Mouse (Mus musculus) c-Kit-positive CD71-negative TER-119-negative erythroid progenitor cells, embryonic 14.5 days (primary cell): Measurements from ENCODE around the gene Hrh1.

ENCODE experiments used
- DNase-seq: peaks from one replicate; pipeline ENCODE4 v3.0.0-alpha.2; 2013; ENCODE audit warnings: low read depth

Hrh1 gene

DNA sequence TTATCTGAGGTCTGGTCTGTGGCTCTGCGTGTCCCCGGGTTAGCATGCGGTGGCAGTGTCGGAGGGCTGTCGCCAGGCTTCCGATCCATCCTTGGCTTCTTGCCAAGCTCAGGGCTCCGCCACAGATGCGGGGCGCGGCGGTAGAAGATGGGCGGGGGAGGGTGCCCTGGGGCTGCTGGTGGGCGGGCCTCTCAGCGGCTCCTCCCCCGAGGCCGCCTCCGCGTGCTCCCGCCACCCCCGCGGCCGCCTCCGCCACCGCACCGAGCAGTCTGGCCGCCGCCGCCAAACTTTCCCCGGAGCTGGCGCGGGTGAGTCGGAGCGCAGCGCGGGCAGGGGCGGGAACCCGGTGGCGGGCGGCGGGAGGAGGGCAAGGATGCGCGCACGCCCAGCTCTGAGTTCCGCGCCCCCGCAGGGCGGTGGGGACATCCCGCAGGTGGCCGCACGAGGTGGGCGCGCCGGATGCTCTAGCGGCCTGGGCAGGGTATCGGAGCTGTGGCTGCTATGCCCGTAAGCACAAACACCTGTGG lies at the start of gene Hrh1:
TSS of gene Hrh1 (plus strand) at position 246 of the 527 bp plus-strand sequence.
- DNase-seq: no peak

DNA sequence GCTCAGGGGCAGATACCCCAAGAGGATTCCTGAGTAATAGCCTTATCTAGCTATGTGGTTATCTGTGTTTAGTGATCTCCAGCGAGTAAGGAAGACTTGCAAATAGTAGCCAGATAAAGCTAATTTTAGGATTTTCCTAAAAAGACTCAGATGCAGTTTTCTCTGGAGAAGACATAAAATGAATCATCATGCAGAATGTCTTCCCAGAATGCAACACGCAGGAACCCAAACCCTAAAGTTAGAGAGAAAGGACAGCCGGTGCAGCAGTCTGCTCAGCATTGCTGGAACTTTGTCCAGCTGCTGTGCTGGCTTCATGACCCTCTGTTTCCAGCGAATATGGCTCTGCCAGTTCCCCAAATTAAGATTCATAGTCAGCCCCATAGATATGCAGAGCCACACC lies 43.1 kb upstream of the Hrh1 start:
- DNase-seq: no peak

DNA sequence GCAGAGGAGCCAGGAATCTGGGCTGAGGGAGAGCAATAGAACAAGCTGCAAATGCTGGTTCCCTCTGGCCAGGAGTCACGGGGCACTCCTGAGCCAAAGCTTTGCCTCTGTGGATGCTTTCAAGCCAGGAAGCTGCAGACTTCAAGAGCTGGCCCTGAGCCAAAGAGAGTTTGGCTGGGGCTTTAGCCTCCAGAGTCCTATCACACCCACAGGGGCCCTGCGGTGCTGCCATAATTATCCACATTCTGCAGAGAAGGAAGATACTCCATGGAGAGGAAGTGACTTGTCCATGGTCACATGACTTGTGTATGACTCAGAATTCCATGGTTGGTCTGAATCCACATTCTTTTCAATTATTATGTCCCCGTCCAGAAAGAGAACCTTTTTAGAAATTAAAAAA lies 39.6 kb upstream of the Hrh1 start:
- no peak for DNase-seq

DNA sequence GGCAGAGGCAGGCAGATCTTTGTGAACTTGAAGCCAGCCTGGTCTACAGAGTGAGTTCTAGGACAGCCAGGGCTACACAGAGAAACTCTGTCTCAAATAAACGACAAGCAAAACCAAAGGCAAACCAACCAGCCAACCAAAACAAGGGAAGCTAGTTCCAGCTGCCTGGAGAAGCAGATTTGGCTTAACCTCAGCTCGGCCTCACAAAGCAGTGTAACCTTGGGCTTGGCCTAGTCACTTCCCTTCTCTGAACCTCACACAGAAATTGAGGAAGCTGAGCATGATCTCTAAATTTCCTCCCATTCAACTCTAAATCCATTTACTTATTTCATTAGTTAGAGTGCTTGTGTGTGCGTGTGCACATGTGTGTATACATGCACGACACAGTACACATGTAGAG lies 35.4 kb upstream of the Hrh1 start:
- peak; percentile 20 for DNase-seq

DNA sequence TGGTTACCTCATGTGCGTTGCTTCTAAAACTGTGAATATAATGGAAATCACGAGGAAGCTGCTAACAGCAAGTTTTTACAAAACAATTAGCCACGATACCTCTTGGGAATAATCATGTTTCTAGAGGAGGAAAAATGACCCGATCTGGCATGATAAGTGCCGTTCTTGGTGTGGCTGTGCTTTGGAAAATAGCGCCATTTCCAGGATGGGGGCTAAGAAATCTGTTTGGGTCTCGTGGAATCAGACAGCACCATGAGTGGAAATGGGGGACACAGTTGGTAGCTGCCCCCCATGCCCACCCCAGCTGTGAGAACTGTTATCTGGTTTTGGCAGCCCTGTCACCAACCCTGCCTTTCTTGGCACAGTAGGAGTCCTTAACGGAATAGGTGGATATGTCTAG lies 34.0 kb upstream of the Hrh1 start:
- DNase-seq: no peak

DNA sequence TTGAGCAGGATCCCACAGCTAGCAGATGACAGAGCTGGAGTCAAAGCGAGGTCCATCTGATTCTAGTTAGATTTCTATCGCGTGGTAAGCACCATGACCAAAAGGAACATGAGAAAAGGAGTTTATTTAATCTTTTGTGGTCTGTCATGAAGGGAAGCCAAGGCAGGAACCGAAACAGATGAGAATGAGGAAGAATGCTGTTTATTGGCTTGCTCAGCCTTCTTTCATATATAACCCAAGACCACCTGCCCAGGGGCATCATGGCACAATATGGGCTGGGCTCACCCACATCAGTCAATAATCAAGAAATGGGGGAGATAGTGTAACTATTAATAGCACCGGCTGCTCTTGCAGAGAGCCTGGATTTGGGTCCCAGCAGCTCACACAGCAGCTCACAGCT lies 33.0 kb upstream of the Hrh1 start:
- no peak for DNase-seq

DNA sequence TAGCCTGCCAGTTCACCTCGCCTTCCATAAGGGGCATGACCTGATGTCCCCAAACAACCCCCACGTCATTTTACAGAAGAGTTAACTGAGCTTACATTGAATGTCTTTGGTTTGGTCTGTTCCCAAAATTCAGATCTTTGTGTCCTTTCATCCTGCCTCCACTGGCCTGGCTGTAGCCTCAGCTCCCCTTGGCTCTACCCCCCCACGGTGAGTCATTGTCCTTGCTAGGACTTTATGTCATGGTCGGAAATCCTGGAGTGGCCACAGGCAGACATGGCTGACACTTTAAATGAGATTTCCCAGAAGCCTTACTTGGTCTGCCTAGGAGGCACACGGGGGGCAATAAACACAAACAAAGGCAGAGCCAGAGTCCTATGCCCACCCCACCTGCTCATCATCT lies 31.5 kb upstream of the Hrh1 start:
- DNase-seq: no peak

DNA sequence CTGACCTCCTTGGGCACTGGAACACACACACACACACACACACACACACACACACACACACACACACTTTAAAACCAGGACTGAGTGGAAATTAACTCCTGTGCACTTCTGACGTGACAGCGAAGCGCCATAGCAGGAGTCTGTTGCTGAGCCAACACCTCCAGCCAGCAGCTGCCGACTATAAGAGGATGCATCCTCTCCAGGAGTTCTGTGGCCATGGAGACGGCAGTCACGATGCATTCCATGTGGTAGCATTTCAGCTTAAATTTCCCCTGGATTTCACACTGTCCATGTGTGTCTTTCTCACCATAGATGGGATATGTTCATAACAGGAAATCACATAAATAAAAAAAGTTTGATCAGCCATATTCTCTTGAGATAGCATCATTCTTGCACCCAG lies 30.1 kb upstream of the Hrh1 start:
- DNase-seq: no peak

DNA sequence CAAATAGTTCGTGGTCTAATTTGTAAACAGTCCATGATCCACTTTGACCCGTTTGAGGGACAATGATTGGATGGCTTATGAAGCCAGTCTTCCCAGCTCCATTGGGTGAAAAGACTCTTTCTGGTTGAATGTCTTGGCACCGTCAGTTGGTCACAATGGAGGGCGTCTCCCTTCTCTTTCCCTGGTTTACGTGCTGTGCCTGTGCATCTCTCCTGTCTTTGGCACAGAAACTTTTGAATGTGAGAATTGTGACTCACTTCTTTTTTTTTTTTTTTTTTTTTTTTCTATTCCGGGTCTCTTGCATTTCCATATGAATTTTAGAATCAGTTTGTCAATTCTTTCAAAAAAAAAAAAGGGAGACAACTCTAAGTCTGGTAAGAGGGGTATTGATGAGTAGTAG lies 29.5 kb upstream of the Hrh1 start:
- DNase-seq: no peak

DNA sequence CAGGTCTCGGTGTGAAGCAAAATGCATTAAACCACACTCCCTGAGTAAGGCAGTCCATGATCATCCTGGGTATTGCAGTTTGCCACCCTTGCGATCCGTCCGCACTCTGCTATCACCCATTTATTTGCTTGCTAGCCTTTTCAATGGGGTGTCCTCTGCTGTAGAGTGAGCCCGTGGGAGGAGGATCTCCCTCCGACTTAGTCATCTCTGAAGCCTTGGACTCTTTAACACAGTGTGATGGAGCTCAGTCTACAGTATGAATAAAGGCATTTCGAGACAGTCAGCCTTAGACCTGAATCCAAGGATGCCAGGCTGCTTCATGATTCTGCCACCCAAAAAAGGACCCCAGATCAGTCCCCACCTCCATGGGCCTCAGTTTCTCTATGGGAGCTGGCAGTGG lies 25.0 kb upstream of the Hrh1 start:
- DNase-seq: no peak

DNA sequence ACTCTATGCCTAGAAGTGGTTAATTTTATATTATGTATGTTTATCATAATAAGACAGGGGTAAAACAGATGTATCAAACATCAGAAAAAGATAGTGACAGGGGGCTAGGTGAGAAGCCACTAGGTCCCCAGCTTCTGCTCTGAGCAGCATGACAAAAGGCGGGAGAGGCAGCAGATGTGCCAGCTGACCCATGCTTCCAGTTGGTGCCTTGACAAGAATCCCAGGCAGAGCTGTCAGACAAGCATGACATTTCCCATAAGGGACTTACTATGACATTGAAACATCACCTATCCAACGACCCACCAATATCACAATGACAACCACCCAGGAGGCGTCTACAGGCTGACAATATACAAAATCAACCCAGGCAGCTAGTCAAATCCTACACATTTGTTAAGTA lies 16.9 kb upstream of the Hrh1 start:
- no peak for DNase-seq

DNA sequence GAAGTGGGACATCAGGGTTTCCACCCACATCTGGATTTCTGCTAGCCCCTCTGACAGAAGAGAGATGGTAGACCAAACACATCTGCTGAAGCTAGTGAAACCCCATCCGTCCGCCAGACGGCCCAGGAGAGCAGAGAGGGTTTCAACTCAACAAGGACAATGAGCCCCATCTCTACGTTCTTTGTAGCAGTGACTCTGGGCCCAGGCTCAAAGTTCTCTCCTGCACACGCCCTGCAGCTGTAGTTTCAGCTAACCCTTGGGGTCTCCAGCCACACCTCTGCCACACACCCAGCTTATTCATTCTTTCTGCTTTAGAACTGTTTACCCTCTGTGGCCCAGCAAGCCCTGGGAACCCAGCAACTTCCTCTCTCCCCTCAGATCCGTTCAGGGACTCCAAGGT lies 10.4 kb upstream of the Hrh1 start:
- no peak for DNase-seq

DNA sequence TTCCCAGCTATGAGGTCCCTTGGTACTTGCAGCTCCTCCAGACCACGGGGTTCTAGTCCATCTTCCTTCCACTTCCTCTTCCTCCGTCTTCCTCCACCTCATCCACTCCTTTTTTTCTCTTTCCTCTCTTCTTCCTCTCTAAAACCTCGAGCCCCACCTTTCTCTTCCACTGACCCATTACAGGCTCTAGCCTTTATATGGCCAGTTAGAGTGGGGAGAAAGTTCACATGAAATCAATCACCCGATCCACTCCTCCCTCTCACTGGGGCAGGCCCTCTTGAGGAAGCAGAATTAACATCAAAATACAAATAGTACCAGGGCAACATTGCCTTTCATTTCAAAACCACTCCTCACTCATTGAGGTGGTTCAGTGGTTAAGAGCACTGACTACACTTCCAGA lies 9.9 kb upstream of the Hrh1 start:
- no peak for DNase-seq

DNA sequence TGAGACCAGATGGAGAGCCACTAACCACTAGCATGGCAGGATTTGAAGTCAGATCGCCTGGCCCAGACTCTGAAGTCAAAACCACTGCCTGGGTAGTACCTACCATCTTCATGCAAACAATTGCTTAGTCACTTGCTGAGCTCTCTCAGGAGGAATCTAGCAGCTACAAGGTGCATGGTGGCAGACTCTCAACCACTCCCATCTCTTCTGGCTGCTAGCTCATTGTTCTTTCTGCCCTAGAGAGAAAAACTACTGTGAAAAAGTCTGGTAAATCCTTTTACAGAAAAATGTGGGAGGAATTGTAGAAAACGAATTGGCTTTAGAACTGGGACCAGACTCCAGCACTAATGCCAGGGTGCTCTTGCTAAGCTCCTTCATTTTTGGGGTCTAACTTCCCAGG lies 7.6 kb upstream of the Hrh1 start:
- DNase-seq: no peak

DNA sequence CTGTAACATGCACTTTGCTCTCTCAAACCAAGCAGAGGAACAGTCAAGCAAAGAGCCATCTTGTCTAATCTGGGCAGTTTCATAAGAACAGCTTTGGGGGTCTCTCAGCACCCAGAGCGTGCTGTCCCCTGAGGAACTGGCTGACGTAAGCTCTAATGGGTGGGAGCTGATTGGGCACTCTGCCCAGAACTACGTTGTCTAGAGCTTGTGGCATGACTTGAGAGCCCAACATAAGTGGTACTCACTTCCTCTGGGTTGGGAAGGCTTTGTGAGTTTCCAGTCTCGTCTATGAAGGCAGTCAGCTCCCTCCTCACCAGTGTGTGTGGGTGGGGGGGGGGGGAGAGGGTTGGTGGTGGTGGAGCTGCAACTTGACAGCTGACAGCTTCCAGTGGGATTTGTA lies 2.8 kb upstream of the Hrh1 start:
- no peak for DNase-seq

DNA sequence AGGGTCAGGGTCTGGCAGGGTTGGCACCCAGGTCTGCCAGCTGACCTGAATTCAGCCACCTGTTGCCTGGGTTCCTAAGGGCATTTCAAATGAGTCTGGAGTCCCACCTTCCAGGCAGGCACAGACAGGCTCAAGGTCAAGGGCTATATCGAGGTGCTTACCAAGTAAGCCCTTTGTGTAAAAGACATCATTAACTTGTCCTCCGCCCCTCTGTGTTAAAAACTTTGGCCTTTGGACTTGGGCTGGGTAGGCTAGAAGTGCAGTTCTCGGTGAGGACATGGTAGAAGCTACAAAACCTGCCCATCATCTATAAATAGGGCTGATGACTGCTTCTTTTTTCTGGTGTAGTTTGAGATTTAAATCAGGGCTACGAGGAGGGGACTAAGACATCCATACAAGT lies 1.1 kb upstream of the Hrh1 start:
- DNase-seq: no peak

DNA sequence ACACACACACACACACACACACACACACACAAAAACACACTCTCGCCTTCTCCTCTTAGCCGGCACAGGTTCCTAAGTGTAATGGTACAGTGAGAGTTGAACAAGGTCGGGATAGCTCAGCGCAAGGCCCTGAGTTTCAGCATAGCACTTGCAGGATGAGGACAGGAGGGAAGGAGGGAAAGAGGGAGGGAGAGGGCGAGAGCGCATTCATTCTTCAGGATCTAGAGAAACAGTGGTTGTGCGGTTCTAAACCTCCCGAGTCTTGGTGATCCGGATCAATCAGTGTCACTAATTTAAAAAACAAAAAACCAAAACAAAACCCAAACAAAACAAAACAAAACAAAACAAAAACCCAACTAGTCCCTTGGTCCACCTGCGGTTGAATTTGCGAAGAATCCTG lies 456 bp upstream of the Hrh1 start:
- no peak for DNase-seq

DNA sequence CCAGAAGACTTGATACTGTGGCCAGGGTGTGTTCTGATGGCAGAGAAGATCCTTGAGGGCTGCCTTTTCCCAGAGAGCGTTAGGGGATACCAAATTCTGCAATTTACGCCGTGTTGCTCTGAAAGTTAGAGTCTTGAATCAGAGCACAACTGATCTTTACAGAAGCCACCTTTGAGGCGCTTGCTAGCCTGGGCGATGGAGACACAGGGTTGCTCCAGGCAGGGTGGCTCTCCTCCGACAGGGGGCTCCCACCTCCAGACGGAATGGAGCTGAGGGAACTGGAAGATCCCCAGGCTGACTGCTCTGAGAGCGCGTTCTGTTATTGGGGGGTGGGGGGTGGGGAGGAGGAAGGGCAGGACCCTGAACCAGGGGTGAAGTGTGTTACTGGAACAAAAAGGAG lies 890 bp downstream of the Hrh1 start:
- no peak for DNase-seq

DNA sequence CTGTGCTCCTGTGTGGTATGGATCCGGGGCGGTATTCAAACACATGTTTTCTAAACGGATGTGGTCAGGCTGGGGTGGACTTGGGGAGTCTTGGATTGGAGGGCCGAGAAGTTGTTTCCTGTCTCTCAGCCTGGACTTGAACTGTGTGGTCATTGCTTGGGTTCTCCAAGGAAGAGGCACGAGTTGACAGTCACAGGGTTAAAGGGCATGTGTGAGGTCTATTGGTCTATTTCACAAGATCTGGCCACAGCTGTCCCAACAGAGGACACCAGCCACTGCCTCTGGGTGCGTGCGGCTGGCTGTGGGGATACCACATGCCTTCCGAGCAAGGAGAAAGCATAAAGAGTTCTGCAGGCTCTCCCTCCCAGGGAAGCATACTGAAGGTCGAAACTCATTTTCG lies 2.7 kb downstream of the Hrh1 start:
- no peak for DNase-seq

DNA sequence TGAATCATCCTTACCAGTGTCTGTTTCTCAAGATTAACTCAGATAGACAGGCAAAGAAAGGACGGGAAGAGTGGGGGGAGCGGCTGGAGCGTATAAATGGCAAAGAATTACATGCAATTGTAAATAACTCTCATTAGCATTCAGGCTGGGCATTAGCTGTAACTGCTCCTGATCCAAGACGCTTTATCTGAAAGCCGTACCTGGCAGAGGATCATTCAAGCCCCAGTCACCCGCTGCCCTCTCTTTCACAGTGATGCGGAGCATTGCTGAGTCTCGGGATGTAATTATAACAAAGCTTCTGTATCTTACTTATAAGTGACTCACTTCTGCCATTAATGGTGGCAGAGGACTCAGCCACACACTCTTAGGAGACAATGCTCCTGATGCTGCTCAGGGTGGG lies 3.1 kb downstream of the Hrh1 start:
- no peak for DNase-seq

DNA sequence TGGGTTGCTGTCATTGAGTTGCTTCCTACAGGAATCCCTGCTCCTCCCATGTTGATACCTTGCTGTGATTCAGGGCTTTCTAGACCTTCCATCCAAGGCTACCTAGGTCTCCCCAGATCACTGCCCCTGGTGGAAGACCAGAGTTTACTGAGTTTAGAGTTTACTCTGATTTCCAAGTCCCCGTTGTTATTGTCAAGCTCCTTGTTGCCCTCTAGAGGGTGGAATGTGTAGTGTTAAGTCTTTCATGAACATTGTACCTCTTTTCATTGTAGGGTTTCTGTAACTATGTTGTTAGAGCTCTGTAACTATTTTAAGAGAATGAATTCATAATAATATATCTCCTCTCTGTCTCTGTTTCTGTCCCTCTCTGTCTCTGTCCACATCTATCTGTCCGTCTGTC lies 4.4 kb downstream of the Hrh1 start:
- no peak for DNase-seq

DNA sequence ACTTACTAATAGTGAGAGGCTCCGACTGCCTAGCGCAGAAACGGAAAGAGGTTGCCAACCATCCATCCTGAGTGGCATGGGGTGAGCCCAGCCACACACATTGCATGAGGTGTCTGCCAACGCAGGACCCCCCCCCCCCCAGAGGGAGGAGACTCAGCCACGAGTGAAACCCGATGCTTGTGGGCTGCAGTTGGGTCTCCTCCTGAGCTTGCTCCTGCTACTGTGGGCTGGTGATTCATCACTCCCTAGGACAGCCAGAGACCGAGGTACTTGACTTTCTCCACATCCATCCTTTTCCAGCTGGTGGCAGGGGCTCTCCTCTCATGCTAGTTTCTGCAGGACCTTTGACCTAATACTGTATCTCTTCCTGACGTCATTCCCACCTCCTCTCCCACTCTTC lies 5.9 kb downstream of the Hrh1 start:
- DNase-seq: no peak

DNA sequence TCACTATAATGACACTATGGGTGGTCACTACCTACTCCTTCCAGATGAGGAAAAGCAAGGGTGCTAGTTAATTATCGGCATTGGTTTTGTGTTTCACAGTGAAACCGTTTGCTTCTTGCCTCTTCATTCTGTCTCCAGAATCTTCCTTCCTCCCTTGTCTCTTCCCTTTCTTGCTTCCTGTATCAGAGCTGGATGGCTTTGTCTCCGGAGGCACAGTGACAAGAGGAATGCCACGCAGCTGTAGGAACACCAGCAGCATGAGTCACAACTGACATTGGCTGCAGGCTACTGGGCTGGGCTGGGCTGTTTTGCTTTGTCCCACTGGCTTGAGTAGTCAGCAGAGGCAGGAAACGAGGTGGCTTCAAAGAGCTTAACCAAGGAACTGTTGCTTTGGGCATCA lies 6.4 kb downstream of the Hrh1 start:
- no peak for DNase-seq

DNA sequence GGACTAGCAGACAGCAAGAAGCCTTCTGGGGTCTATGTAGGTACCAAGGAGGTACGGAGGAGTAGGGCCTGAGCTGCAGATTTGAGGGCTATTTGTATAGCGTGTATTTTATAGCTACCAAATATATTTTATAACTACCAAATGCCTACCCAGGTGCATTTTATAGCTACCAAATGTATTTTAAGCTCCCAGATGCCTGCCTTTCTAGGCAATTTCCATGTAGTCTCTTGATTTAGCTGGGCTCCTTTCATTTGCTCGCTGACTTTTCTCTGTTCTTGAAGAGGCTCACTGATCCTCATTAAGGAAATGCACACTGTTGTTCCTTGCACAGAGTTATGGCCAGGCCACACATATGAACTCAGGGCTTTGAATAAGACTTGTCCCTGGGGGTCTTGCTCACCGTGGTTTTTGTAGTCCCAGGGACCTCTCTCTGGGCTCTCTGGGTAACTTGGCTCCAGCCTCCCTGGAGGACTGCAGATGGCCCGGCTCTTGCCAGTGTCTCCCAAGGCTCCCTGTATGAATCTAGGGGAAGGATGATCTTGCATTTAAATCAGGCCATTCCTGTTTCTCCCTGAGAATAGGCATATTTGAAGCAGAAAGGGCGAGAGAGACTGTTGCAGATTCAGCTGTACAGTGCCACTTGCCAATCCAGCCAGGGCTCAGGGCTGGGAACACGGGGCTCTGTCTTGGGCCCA lies 7.2 kb downstream of the Hrh1 start:
- DNase-seq: no peak

DNA sequence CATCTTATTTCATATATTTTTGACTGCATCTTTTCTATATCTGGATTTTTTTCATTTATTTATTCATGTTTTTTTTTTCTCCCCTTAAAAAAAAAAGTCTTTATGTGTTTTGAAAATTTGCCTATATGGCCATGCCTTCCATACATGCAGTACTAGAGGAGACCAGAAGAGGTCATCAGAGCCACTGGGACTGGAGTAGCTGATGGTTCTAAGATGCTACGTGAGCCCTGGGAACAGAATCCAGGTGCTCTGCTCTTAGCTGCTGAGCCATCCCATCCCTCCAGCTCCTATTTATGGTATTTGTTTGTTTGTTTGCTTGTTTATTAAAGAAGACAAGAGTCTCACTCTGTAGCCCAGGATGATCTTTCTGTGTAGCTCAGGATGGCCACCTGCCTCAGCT lies 8.9 kb downstream of the Hrh1 start:
- DNase-seq: no peak
